12 mouse cellular contexts compared by ENCODE assay signal in genomic region chr3:59113973-59114517, GRCm38 (mm10). TPM values are rescaled to one million over a fixed set of nuclear protein-coding genes. Genes with fewer than 3 reads are reported as not detected.
DNase-seq lines count a peak whose midpoint lies in the region; ATAC-seq and TF ChIP-seq lines count a peak whose summit lies in the region.
"Had no signal": no experiment of that assay in that cellular context is flagged by ENCODE, and none has a peak within 500 bp of the region (broad histone marks: within the 10 kb centered on the region; RNA-seq: fewer than 3 reads in every experiment).

No protein-coding gene starts in this region.

- peaks cover 15% of the 10 kb centered on the region for H3K4me1 ChIP-seq in heart, embryonic 16.5 days (ENCODE audit: control insufficient read depth, insufficient read depth, low read length)
- peaks cover 98% of the 10 kb centered on the region for H3K4me1 ChIP-seq in megakaryocyte, embryonic 14.5 days
- no peaks in the 10 kb centered on the region for H3K4me1 ChIP-seq in intestine, embryonic 16.5 days (ENCODE audit: control insufficient read depth, insufficient read depth, low read length)
- H3K4me1 ChIP-seq: embryonic facial prominence, embryonic 13.5 days; limb, embryonic 12.5 days had no signal

- WGBS in heart, embryonic 16.5 days: 14% methylated on average over 8 of the region's 8 CpGs
- 79% methylated on average over 8 of the region's 8 CpGs for WGBS in intestine, embryonic 16.5 days

- POLR2A ChIA-PET in Patski (lab: Charles Lee): interaction anchor here (0.6 to 1.3 kb wide), 3 partner anchors 9 to 25 kb away, joined by 3 read pairs; partner anchors contain the start of gene Gpr171

- peak overlapping the region; percentile 90 for H3K27ac ChIP-seq in heart, embryonic 16.5 days (ENCODE audit: low read length)
- no peak overlapping the region for H3K27ac ChIP-seq in intestine, embryonic 16.5 days (ENCODE audit: low read length)
- H3K27ac ChIP-seq: embryonic facial prominence, embryonic 13.5 days; hindbrain, embryonic 14.5 days; limb, embryonic 12.5 days had no signal

- H3K9ac ChIP-seq in heart, embryonic 16.5 days (ENCODE audit: low read length): peak overlapping the region; percentile 15; the same call in 1 of the 2 replicates
- H3K9ac ChIP-seq in intestine, embryonic 16.5 days (ENCODE audit: low read depth, low read length): no peak overlapping the region
- H3K9ac ChIP-seq: embryonic facial prominence, embryonic 13.5 days; hindbrain, embryonic 14.5 days; limb, embryonic 12.5 days had no signal

- DNase-seq in lung, postnatal 36 days: peak; percentile 60
- DNase-seq in lung, postnatal 4 days: no peak
- DNase-seq in Patski (ENCODE audit: low read depth, low spot score) (peak; percentile 83), adipocyte (ENCODE audit: low spot score) (no peak)
- no peak for DNase-seq in cerebellum, postnatal 25 days
- DNase-seq: kidney, postnatal 14 days had no signal

- 0 out of 2 replicates have a peak overlapping the region, but pooled peaks have one; percentile 8 for H3K4me3 ChIP-seq in heart, embryonic 16.5 days (ENCODE audit: low read length)
- peak overlapping the region; percentile 86 for H3K4me3 ChIP-seq in megakaryocyte, embryonic 14.5 days (replicated peaks)
- H3K4me3 ChIP-seq in intestine, embryonic 16.5 days (ENCODE audit: low read length): no peak overlapping the region
- H3K4me3 ChIP-seq: embryonic facial prominence, embryonic 13.5 days; limb, embryonic 12.5 days had no signal

- in situ Hi-C loops in Patski (cut with MboI; ENCODE audit: low pct_unique_long_range_greater_than_20kb): loop anchor here (10.0 to 25.0 kb wide), 2 partner anchors 1398 to 1611 kb away; no protein-coding TSS in a partner anchor

- H3K4me2 ChIP-seq in heart, embryonic 16.5 days (ENCODE audit: low read depth, low read length): peak overlapping the region; percentile 50
- no peak overlapping the region for H3K4me2 ChIP-seq in intestine, embryonic 16.5 days (ENCODE audit: low read depth, low read length)
- H3K4me2 ChIP-seq: embryonic facial prominence, embryonic 13.5 days; hindbrain, embryonic 14.5 days; limb, embryonic 12.5 days had no signal

- H3K27me3 ChIP-seq in Patski: no peaks in the 10 kb centered on the region
- H3K27me3 ChIP-seq in heart, embryonic 16.5 days (ENCODE audit: control insufficient read depth, insufficient read depth, low read length): no peaks in the 10 kb centered on the region
- no peaks in the 10 kb centered on the region for H3K27me3 ChIP-seq in megakaryocyte, embryonic 14.5 days (replicated peaks)
- no peaks in the 10 kb centered on the region for H3K27me3 ChIP-seq in intestine, embryonic 16.5 days (replicated peaks; ENCODE audit: control insufficient read depth, insufficient read depth, low read length)
- H3K27me3 ChIP-seq: embryonic facial prominence, embryonic 13.5 days; limb, embryonic 12.5 days had no signal

- H3K36me3 ChIP-seq in heart, embryonic 16.5 days (ENCODE audit: control insufficient read depth, insufficient read depth): peaks cover 2% of the 10 kb centered on the region; the same call in 1 of the 2 replicates
- peaks cover 57% of the 10 kb centered on the region for H3K36me3 ChIP-seq in megakaryocyte, embryonic 14.5 days (replicated peaks; ENCODE audit: low read length)
- H3K36me3 ChIP-seq in intestine, embryonic 16.5 days (ENCODE audit: control insufficient read depth, insufficient read depth, low read length): no peaks in the 10 kb centered on the region
- H3K36me3 ChIP-seq: embryonic facial prominence, embryonic 13.5 days; limb, embryonic 12.5 days had no signal

- peak; percentile 98 for ATAC-seq in Patski
- peak; percentile 88 for ATAC-seq in heart, embryonic 16.5 days (replicated peaks; ENCODE audit: extremely low read depth, insufficient read depth, low FRiP score)
- no peak for ATAC-seq in intestine, embryonic 16.5 days

- CTCF ChIA-PET in Patski (lab: Charles Lee): interaction anchor here (1.0 to 2.4 kb wide), 7 partner anchors 10 to 54 kb away, joined by 3 to 9 read pairs (median 7); no protein-coding TSS in a partner anchor

- H3K9me3 ChIP-seq in heart, embryonic 16.5 days (replicated peaks; ENCODE audit: control insufficient read depth, low read length): no peaks in the 10 kb centered on the region
- no peaks in the 10 kb centered on the region for H3K9me3 ChIP-seq in megakaryocyte, embryonic 14.5 days
- H3K9me3 ChIP-seq in intestine, embryonic 16.5 days (ENCODE audit: control insufficient read depth, low read length): no peaks in the 10 kb centered on the region
- H3K9me3 ChIP-seq: embryonic facial prominence, embryonic 13.5 days; limb, embryonic 12.5 days had no signal

- no peak for TF ChIP-seq CTCF in Patski (IDR thresholded peaks at IDR 0.05)

RNA-seq across cellular contexts. Expression of gene Gpr171, which starts 12.4 kb away (rescaled TPM):
- not detected for polyA plus RNA-seq in Patski (2021)
- 1.5 and 3.5 TPM in 2 replicates for polyA plus RNA-seq in heart, embryonic 16.5 days (2015; fragmentation: Nextera tagmentation; extraction: Ambion mirVana)
- 3.0 and 6.1 TPM in 2 replicates for polyA plus RNA-seq in megakaryocyte, embryonic 14.5 days (2012; ENCODE audit: insufficient read depth, low replicate concordance)
- 0.91 and 1.2 TPM in 2 replicates for polyA plus RNA-seq in intestine, embryonic 16.5 days (2015; fragmentation: Nextera tagmentation; extraction: Ambion mirVana)

RNA-seq across cellular contexts. Expression of gene P2ry14, which starts 39.4 kb away (rescaled TPM):
- 0.33 TPM for polyA plus RNA-seq in Patski (2021)
- polyA plus RNA-seq in heart, embryonic 16.5 days (2015; fragmentation: Nextera tagmentation; extraction: Ambion mirVana): 2.8 and 4.0 TPM in 2 replicates
- 0.62 TPM in 1 of 2 replicates, not detected in the other for polyA plus RNA-seq in megakaryocyte, embryonic 14.5 days (2012; ENCODE audit: insufficient read depth, low replicate concordance)
- 10.4 and 12.1 TPM in 2 replicates for polyA plus RNA-seq in intestine, embryonic 16.5 days (2015; fragmentation: Nextera tagmentation; extraction: Ambion mirVana)

Comparison
In these comparisons a context has a peak if more than half of its experiments do, and no peak if none do; other contexts are left out.
1. DNase-seq: peak in lung, postnatal 36 days (single experiment) and Patski (single experiment); none in lung, postnatal 4 days (0 of 2), cerebellum, postnatal 25 days (0 of 2) and adipocyte (single experiment).